Mouse (Mus musculus) kidney, adult 11 months (tissue): ENCODE measurements around the gene Hdac6.
"Not testable (repeated sequence)": the region's sequence is repeated elsewhere in the genome, so short reads cannot be mapped to it uniquely, and the experiment has no call there.

Source experiments
- DNase-seq: peaks from one replicate; pipeline ENCODE4 v3.0.0; 2022

The Hdac6 gene

GRCm38 (mm10) chrX:7919601-7920383 is 27.9 kb downstream of the Hdac6 start, which contains the start of gene Pcsk1n:
Gene Pcsk1n (plus strand): TSS chrX:7919822.
- DNase-seq = no peak

GRCm38 (mm10) chrX:7917960-7918359 is 29.7 kb downstream of the Hdac6 start:
- not testable (repeated sequence) for DNase-seq

- peak; percentile 36 for DNase-seq
These were observed 32.0 kb downstream of the Hdac6 start for GRCm38 (mm10) chrX:7915669-7916068.

GRCm38 (mm10) chrX:7910473-7910872 is 37.2 kb downstream of the Hdac6 start:
- no peak for DNase-seq

- not testable (repeated sequence) for DNase-seq
These were observed 38.4 kb downstream of the Hdac6 start, which contains the start of gene Gm10490 for GRCm38 (mm10) chrX:7909242-7909641. Gene Gm10490 (plus strand): TSS chrX:7909542.

GRCm38 (mm10) chrX:7907735-7908134 is 40.0 kb downstream of the Hdac6 start, which contains the start of gene Gm10491:
Gene Gm10491 (minus strand): TSS chrX:7907835.
- no peak for DNase-seq

- DNase-seq = no peak
These were observed 43.2 kb downstream of the Hdac6 start for GRCm38 (mm10) chrX:7904441-7904840.

GRCm38 (mm10) chrX:7898880-7899874 is 48.5 kb downstream of the Hdac6 start, which contains the start of the genes Pqbp1 and Timm17b:
Gene Pqbp1 (minus strand): TSS chrX:7899269.
Gene Timm17b (plus strand): TSS chrX:7899357.
- peak; percentile 93 for DNase-seq

- DNase-seq = no peak
These were observed 49.5 kb downstream of the Hdac6 start for GRCm38 (mm10) chrX:7898211-7898610.

- DNase-seq = peak; percentile 96
These were observed 63.7 kb downstream of the Hdac6 start, which contains the start of gene Slc35a2 for GRCm38 (mm10) chrX:7883841-7884567. Gene Slc35a2 (plus strand): TSS chrX:7884028.
